Comparison of ENCODE assay signal across 8 mouse cellular contexts in genomic region chr13:107888571-107889451, GRCm38 (mm10).
A peak's percentile ranks its signal among the peaks of the same experiment; 100 is the strongest.
DNase-seq lines count a peak whose midpoint lies in the region; ATAC-seq lines count a peak whose summit lies in the region.

No protein-coding gene starts in this region.

- WGBS in intestine, embryonic 15.5 days: under 1% methylated on average over 77 of the region's 127 CpGs
- under 1% methylated on average over 100 of the region's 127 CpGs for WGBS in limb, embryonic 11.5 days
- 1% methylated on average over 87 of the region's 127 CpGs for WGBS in midbrain, embryonic 13.5 days

- peak overlapping the region; percentile 68 for H3K4me3 ChIP-seq in intestine, embryonic 15.5 days (replicated peaks)
- peak overlapping the region; percentile 87 for H3K4me3 ChIP-seq in limb, embryonic 11.5 days (ENCODE audit: low read depth, low read length)
- H3K4me3 ChIP-seq in midbrain, embryonic 13.5 days (replicated peaks): peak overlapping the region; percentile 86

- peak; percentile 5; the same call in 1 of the 2 replicates for ATAC-seq in intestine, embryonic 15.5 days
- no peak for ATAC-seq in limb, embryonic 11.5 days (ENCODE audit: insufficient number of reproducible peaks, low FRiP score, low TSS enrichment, low read depth)
- ATAC-seq in midbrain, embryonic 13.5 days: peak; percentile 21; the same call in 1 of the 2 replicates
- ATAC-seq in inflammation-experienced regulatory T-cells, adult 6 months: no peak

- no peaks in the 10 kb centered on the region for H3K27me3 ChIP-seq in intestine, embryonic 15.5 days (replicated peaks)
- H3K27me3 ChIP-seq in limb, embryonic 11.5 days (ENCODE audit: control insufficient read depth, insufficient read depth, low read length): peaks cover 6% of the 10 kb centered on the region; the same call in 1 of the 2 replicates
- peaks cover 4% of the 10 kb centered on the region for H3K27me3 ChIP-seq in midbrain, embryonic 13.5 days

- no peaks in the 10 kb centered on the region for H3K9me3 ChIP-seq in intestine, embryonic 15.5 days
- no peaks in the 10 kb centered on the region for H3K9me3 ChIP-seq in limb, embryonic 11.5 days (ENCODE audit: control insufficient read depth, low read length)
- H3K9me3 ChIP-seq in midbrain, embryonic 13.5 days: no peaks in the 10 kb centered on the region

- peak overlapping the region; percentile 83 for H3K4me2 ChIP-seq in intestine, embryonic 15.5 days (replicated peaks)
- peak overlapping the region; percentile 75 for H3K4me2 ChIP-seq in limb, embryonic 11.5 days (ENCODE audit: low read depth, severe bottlenecking)
- H3K4me2 ChIP-seq in midbrain, embryonic 13.5 days (replicated peaks): peak overlapping the region; percentile 80

- H3K4me1 ChIP-seq in intestine, embryonic 15.5 days (replicated peaks): peaks cover 6% of the 10 kb centered on the region; the same call in 1 of the 2 replicates
- peaks cover 10% of the 10 kb centered on the region for H3K4me1 ChIP-seq in limb, embryonic 11.5 days (ENCODE audit: control insufficient read depth, insufficient read depth, low read length)
- peaks cover 38% of the 10 kb centered on the region for H3K4me1 ChIP-seq in midbrain, embryonic 13.5 days (replicated peaks)

- H3K36me3 ChIP-seq in intestine, embryonic 15.5 days: no peaks in the 10 kb centered on the region
- no peaks in the 10 kb centered on the region for H3K36me3 ChIP-seq in limb, embryonic 11.5 days (ENCODE audit: control insufficient read depth, insufficient read depth, low read length)
- no peaks in the 10 kb centered on the region for H3K36me3 ChIP-seq in midbrain, embryonic 13.5 days

- DNase-seq in T-cell, adult 2 months (ENCODE audit: low spot score): peak; percentile 38
- peak; percentile 30 to 42 for DNase-seq in cerebellum, postnatal 36 days
- peak; percentile 52 for DNase-seq in gastrocnemius, postnatal 25 days
- peak; percentile 73 for DNase-seq in limb, embryonic 11.5 days (ENCODE audit: low spot score)
- DNase-seq in spleen, postnatal 14 days (ENCODE audit: low spot score in 2 of 2): peak; percentile 24 to 37

- H3K9ac ChIP-seq in intestine, embryonic 15.5 days: peak overlapping the region; percentile 89
- H3K9ac ChIP-seq in limb, embryonic 11.5 days (ENCODE audit: low read length): peak overlapping the region; percentile 90
- peak overlapping the region; percentile 93 for H3K9ac ChIP-seq in midbrain, embryonic 13.5 days (replicated peaks)

- H3K27ac ChIP-seq in intestine, embryonic 15.5 days: peak overlapping the region; percentile 88
- peak overlapping the region; percentile 80 for H3K27ac ChIP-seq in limb, embryonic 11.5 days (replicated peaks; ENCODE audit: low read depth, low read length)
- peak overlapping the region; percentile 99 for H3K27ac ChIP-seq in midbrain, embryonic 13.5 days

Comparison
In these comparisons a context has a peak if more than half of its experiments do, and no peak if none do; other contexts are left out.
1. ATAC-seq: peak in intestine, embryonic 15.5 days (single experiment) and midbrain, embryonic 13.5 days (single experiment); none in limb, embryonic 11.5 days (single experiment) and inflammation-experienced regulatory T-cells, adult 6 months (single experiment).
2. Peak in every context shown above with its lines, with median percentiles within 50 percentile points of each other: DNase-seq, H3K27ac ChIP-seq, H3K4me2 ChIP-seq, H3K4me3 ChIP-seq and H3K9ac ChIP-seq.